Mouse (Mus musculus): ENCODE results near the gene Eif4a3. TPM values are rescaled to one million over a fixed set of nuclear protein-coding genes. Genes with fewer than 3 reads are reported as not detected.

The Eif4a3 gene
- total and polyA plus RNA-seq, 3 experiments = 427 to 608 (median 521) TPM

- no peak for TF ChIP-seq CTCF (IDR thresholded peaks at IDR 0.05 in 2 of 3, conservative IDR thresholded peaks at IDR 0.05 in 1 of 3; ENCODE audit: control insufficient read depth in 1 of 3, insufficient read depth in 1 of 3, low read depth in 2 of 3, low read length in 3 of 3, poor library complexity in 1 of 3, severe bottlenecking in 1 of 3)
- TF ChIP-seq BHLHE40 (IDR thresholded peaks at IDR 0.05; ENCODE audit: borderline replicate concordance, low read depth, low read length) = no peak
- no peak for TF ChIP-seq ZC3H11A (IDR thresholded peaks at IDR 0.05; ENCODE audit: low read depth, low read length)
- no peak for TF ChIP-seq EP300 (IDR thresholded peaks at IDR 0.05; ENCODE audit: low read depth in 1 of 2, low read length in 2 of 2)
These were observed at the start of gene Eif4a3 (continued) for GRCm38 (mm10) chr11:119299391-119300245.

- DNase-seq (ENCODE audit: low read depth, low spot score) = peak; percentile 77
- H3K4me1 ChIP-seq (ENCODE audit: control insufficient read depth in 1 of 2, insufficient read depth in 2 of 2, low read length in 2 of 2) = peaks cover 2 to 16% of the 10 kb centered on the region in 2 experiments; a peak in 2 of 4 replicates
- TF ChIP-seq ETS1 (IDR thresholded peaks at IDR 0.05; ENCODE audit: low read depth, low read length) (peak; percentile 78; the same call in 1 of the 2 replicates), TBP (IDR thresholded peaks at IDR 0.05; ENCODE audit: low read depth, low read length) (no peak), E2F4 (IDR thresholded peaks at IDR 0.05; ENCODE audit: borderline replicate concordance, low read depth, low read length) (no peak), TAL1 (IDR thresholded peaks at IDR 0.05; ENCODE audit: low read length) (peak; percentile 71), TCF12 (IDR thresholded peaks at IDR 0.05; ENCODE audit: low read depth, low read length) (peak; percentile 76), UBTF (IDR thresholded peaks at IDR 0.05; ENCODE audit: borderline replicate concordance, insufficient read depth, low read depth, low read length) (no peak), ZNF384 (IDR thresholded peaks at IDR 0.05; ENCODE audit: low read depth, low read length) (no peak), BHLHE40 (IDR thresholded peaks at IDR 0.05; ENCODE audit: borderline replicate concordance, low read depth, low read length) (no peak), KAT2A (conservative IDR thresholded peaks at IDR 0.05; ENCODE audit: low read depth, low read length) (no peak), MEF2A (IDR thresholded peaks at IDR 0.05; ENCODE audit: extremely low read depth, insufficient replicate concordance, low read depth, low read length, poor library complexity, severe bottlenecking) (no peak), SMC3 (IDR thresholded peaks at IDR 0.05; ENCODE audit: low read depth, low read length) (no peak), USF2 (IDR thresholded peaks at IDR 0.05; ENCODE audit: borderline replicate concordance in 1 of 2, insufficient read depth in 1 of 2, low read depth in 1 of 2, low read length in 2 of 2) (no peak), NRF1 (IDR thresholded peaks at IDR 0.05; ENCODE audit: insufficient read depth, low read depth, low read length, poor library complexity, severe bottlenecking) (no peak), HCFC1 (IDR thresholded peaks at IDR 0.05; ENCODE audit: low read depth, low read length) (no peak), ZC3H11A (IDR thresholded peaks at IDR 0.05; ENCODE audit: low read depth, low read length) (no peak), GATA1 (IDR thresholded peaks at IDR 0.05; ENCODE audit: low read depth, low read length) (peak; percentile 78), ELF1 (IDR thresholded peaks at IDR 0.05; ENCODE audit: low read depth, low read length) (no peak), USF1 (IDR thresholded peaks at IDR 0.05; ENCODE audit: low read depth, low read length) (no peak), RCOR1 (IDR thresholded peaks at IDR 0.05; ENCODE audit: low read depth, low read length) (no peak), EP300 (IDR thresholded peaks at IDR 0.05; ENCODE audit: low read depth in 1 of 2, low read length in 2 of 2) (peak; percentile 77 to 85), CTCF (IDR thresholded peaks at IDR 0.05 in 2 of 3, conservative IDR thresholded peaks at IDR 0.05 in 1 of 3; ENCODE audit: control insufficient read depth in 1 of 3, insufficient read depth in 1 of 3, low read depth in 2 of 3, low read length in 3 of 3, poor library complexity in 1 of 3, severe bottlenecking in 1 of 3) (no peak)
- H3K27me3 ChIP-seq (ENCODE audit: control insufficient read depth in 1 of 2, insufficient read depth in 2 of 2, low read length in 2 of 2) = no peaks in the 10 kb centered on the region; a peak in 1 of 4 replicates
- no peaks in the 10 kb centered on the region for H3K79me2 ChIP-seq (ENCODE audit: control insufficient read depth, insufficient read depth, low read length, poor library complexity)
- no peaks in the 10 kb centered on the region; a peak in 1 of 4 replicates for H3K36me3 ChIP-seq (ENCODE audit: control insufficient read depth in 1 of 2, insufficient read depth in 2 of 2, low read length in 2 of 2)
- no peak overlapping the region for H3K9ac ChIP-seq (ENCODE audit: control insufficient read depth, low read depth, low read length, poor library complexity, severe bottlenecking)
- no peak overlapping the region for H3K27ac ChIP-seq (ENCODE audit: control insufficient read depth, low read depth, low read length)
- no peak overlapping the region for H3K4me3 ChIP-seq (ENCODE audit: control insufficient read depth in 1 of 2, insufficient read depth in 1 of 2, low read depth in 2 of 2, low read length in 2 of 2)
- H3K9me3 ChIP-seq (replicated peaks; ENCODE audit: insufficient read depth, low read length) = no peaks in the 10 kb centered on the region
These were observed 47.2 kb upstream of the Eif4a3 start for GRCm38 (mm10) chr11:119347125-119347524.
